Mouse (Mus musculus) bone marrow macrophage, adult 2 months (primary cell): ENCODE data around the gene Asic1.

Source experiments
- CTCF ChIP-seq: IDR thresholded peaks from 2 replicates; pipeline ENCODE4 v1.5.1; 2012; ENCODE audit warnings: low read depth, mild to moderate bottlenecking, low read length, moderate library complexity
- POLR2A ChIP-seq: IDR thresholded peaks from 2 replicates; pipeline ENCODE4 v1.6.1; 2012; ENCODE audit warnings: mild to moderate bottlenecking, low read depth, low read length, borderline replicate concordance

DNA sequence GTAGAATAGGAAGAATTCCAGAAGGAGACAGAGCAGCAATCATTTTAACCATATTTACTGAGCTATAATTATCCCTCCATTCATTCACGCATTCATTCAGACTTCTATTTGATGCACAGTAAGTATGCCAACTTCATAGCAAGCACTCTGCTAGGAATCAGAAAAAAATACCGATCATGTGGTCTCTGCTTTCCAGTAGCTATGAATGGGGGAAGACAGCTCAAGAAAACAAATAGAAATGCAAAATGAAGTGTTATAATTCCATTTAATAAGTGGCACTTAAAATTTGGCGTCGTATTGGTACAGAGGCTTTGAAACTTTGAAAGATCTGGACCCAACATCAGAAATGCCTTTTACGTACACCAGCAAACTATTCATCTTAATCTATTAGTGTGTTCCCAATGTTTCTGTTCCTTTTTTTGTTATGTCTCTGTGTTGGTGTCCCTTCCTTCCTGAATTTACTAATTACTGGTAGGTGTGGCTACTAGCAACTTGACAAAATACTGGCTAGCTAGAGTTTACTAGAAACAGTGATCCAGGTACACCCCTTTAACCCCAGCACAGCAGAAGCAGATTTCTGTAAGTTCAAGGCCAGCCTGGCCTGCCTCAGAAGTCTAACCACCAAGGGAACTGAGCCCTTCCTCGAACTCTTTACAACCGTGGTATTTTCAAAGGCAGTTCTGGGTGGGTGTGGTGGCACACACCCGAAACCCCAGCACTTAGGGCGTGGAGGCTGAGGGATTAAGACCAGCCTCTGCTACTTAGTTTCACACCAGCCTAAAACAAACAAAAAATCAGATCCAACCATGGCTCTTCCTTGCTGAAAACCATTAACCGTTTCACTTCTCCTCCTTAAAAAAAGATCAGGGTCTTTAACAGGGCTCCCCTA is 17.9 kb upstream of the Asic1 start:
- TF ChIP-seq CTCF = no peak
- no peak for TF ChIP-seq POLR2A
